Mouse (Mus musculus) stomach, embryonic 14.5 days (tissue): Measurements from ENCODE around the gene Olfr392. TPM values are rescaled to one million over a fixed set of nuclear protein-coding genes. Genes with fewer than 3 reads are reported as not detected.

Experiments used
- ATAC-seq: fragments of 200-750 bp; cut with Nextera tagmentation; 2 replicates; pipeline ENCODE4 v1.8.0; 2017; ENCODE audit warnings: low read depth, moderate TSS enrichment; ENCODE audit not compliant: insufficient number of reproducible peaks, insufficient read depth, low FRiP score
- H3K27ac ChIP-seq: fragments of 300-500 bp; sonication (generic); 2 replicates; pipeline ENCODE4 v1.5.1; 2014; ENCODE audit warnings: mild to moderate bottlenecking, low read length, moderate library complexity, mixed read lengths
- H3K27me3 ChIP-seq: fragments of 300-500 bp; sonication (generic); 2 replicates; pipeline ENCODE4 v1.6.1; 2014; ENCODE audit warnings: low read length, control low read depth, mixed read lengths; ENCODE audit not compliant: control insufficient read depth, insufficient read depth
- H3K36me3 ChIP-seq: fragments of 300-500 bp; sonication (generic); 2 replicates; pipeline ENCODE4 v1.6.1; 2014; ENCODE audit warnings: mild to moderate bottlenecking, control low read depth, low read length, moderate library complexity, mixed read lengths; ENCODE audit not compliant: control insufficient read depth, insufficient read depth
- H3K4me1 ChIP-seq: fragments of 300-500 bp; sonication (generic); 2 replicates; pipeline ENCODE4 v1.6.1; 2014; ENCODE audit warnings: low read length, control low read depth, mixed read lengths; ENCODE audit not compliant: control insufficient read depth, insufficient read depth
- H3K4me2 ChIP-seq: fragments of 300-500 bp; sonication (generic); replicated peaks from 2 replicates; pipeline ENCODE4 v1.6.1; 2014; ENCODE audit warnings: low read depth, low read length, control low read depth
- H3K4me3 ChIP-seq: fragments of 300-500 bp; sonication (generic); 2 replicates; pipeline ENCODE4 v1.5.1; 2014; ENCODE audit warnings: low read depth, low read length, control low read depth
- H3K9ac ChIP-seq: fragments of 300-500 bp; sonication (generic); replicated peaks from 2 replicates; pipeline ENCODE4 v1.6.1; 2014; ENCODE audit warnings: low read depth, mild to moderate bottlenecking, control low read depth, low read length, moderate library complexity, mixed read lengths
- H3K9me3 ChIP-seq: fragments of 300-500 bp; sonication (generic); 2 replicates; pipeline ENCODE4 v1.6.1; 2016; ENCODE audit warnings: low read depth, low read length, control low read depth; ENCODE audit not compliant: control insufficient read depth
- WGBS: fragments of 180-500 bp; shearing (Covaris S2); extraction: QIAGEN DNeasy Blood & Tissue Kit; methylation state at CpG from one replicate; pipeline ENCODE4 v1.1.7; 2014; 5-methylcytosine and 5-hydroxymethylcytosine counted together
- polyA plus RNA-seq: library from polyadenylated mRNA; unstranded; fragments of >200 nt; fragmentation: Nextera tagmentation; extraction: Ambion mirVana; gene quantifications from 2 replicates; pipeline ENCODE4 v1.2.1, GENCODE M21; 2014

The Olfr392 gene
- polyA plus RNA-seq = not detected in 2 replicates

DNA sequence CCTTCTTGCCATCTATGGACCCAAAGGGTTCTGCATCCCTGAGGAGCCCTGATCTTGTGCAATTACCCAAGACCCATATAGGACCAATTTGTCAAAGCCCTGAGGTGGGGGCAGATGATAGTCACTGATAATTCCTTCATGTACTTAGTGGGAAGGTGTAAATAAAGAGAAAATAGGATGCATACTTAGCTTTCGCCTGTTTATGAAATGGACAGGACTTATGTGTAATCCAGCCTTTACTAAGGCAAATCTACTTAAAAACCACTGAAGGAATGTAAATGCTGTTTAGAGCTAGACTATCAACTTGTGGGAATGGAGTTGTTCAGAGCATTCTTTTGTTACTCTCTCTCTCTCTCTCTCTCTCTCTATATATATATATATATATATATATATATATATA lies at the start of gene Olfr392:
Olfr392 (minus strand) TSS at position 101 of the 400 bp plus-strand sequence.
- 82% methylated on average over 1 of the region's 1 CpGs for whole genome bisulfite sequencing
- H3K27ac ChIP-seq = no peak within 1 kb of the TSS
- ATAC-seq = no peak

DNA sequence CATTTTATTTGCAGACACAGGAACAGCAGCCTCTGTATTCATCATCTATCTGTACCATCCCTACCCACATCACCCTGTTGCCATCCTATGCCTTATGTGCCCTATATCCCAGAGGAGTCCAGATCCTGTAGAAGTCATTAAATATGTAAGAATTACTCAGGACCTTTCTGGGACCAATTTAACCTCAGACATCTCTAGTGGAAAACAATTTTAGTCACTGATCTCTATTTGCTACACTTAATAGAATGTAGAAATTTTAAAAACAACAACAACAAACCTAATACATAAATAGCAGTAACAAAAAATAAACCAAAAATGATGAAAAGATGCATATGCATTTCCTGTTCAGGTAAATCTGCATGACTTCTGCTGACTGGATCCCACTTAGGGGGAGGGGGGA lies 34.5 kb upstream of the Olfr392 start, which contains the start of gene Olfr393:
Olfr393 (minus strand) TSS at position 101 of the 400 bp plus-strand sequence.
- Histone ChIP-seq H3K4me1 (no peaks in the 10 kb centered on the region), H3K27me3 (no peaks in the 10 kb centered on the region), H3K4me3 (no peak within 1 kb of the TSS), H3K36me3 (no peaks in the 10 kb centered on the region), H3K4me2 (no peak within 1 kb of the TSS), H3K9me3 (no peaks in the 10 kb centered on the region), H3K27ac (no peak within 1 kb of the TSS), H3K9ac (no peak within 1 kb of the TSS)
- no peak for ATAC-seq

More for the DNA sequence above, at the start of gene Olfr392:
- Histone ChIP-seq H3K9ac (no peak within 1 kb of the TSS), H3K4me1 (no peaks in the 10 kb centered on the region), H3K9me3 (no peaks in the 10 kb centered on the region), H3K27me3 (no peaks in the 10 kb centered on the region), H3K4me3 (no peak within 1 kb of the TSS), H3K4me2 (no peak within 1 kb of the TSS), H3K36me3 (no peaks in the 10 kb centered on the region)

DNA sequence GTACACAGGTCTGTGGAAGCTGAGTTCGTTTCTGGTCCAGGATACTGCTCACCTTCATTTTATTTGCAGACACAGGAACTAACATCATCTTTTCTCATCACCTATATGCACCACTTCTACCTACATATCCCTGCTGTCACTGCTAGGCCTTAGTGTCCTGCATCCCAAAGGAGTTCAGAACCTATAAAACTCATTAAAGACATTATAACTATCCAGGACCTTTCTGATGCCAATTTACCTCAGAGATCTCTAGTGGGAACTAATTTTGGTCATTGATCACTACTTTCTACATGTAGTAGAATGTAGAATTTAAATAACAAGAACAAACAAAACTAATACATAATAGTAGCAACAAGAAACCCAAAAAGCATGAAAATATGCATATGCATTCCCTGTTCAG lies 13.9 kb downstream of the Olfr392 start, which contains the start of gene Olfr391-ps:
Olfr391-ps (minus strand) TSS at position 101 of the 400 bp plus-strand sequence.
- Histone ChIP-seq H3K4me2 (no peak within 1 kb of the TSS), H3K27ac (no peak within 1 kb of the TSS), H3K4me3 (no peak within 1 kb of the TSS), H3K9ac (no peak within 1 kb of the TSS), H3K4me1 (no peaks in the 10 kb centered on the region), H3K9me3 (no peaks in the 10 kb centered on the region), H3K36me3 (no peaks in the 10 kb centered on the region), H3K27me3 (no peaks in the 10 kb centered on the region)
- WGBS = 21% methylated on average over 1 of the region's 1 CpGs
- no peak for ATAC-seq

DNA sequence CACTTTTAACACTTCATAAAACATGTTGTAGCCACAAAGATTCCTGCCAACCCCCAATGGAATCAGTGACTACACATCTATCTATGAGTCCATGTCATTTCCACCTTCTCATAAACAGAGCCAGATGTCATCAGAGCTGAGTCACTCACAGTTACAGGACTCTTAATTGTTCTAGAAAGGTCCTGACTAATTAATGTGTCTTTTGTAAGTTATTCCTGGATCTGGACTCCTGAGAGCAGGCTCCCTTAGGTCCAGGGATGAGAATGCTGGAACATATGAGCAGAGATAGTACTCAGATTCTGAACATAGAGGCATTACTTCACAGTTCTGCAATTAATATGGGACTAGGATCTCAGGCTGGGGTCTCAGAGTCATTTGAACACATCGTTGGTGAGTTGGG lies 34.2 kb downstream of the Olfr392 start, which contains the start of gene Olfr390:
Olfr390 (plus strand) TSS at position 301 of the 400 bp plus-strand sequence.
- Histone ChIP-seq H3K4me1 (no peaks in the 10 kb centered on the region), H3K27ac (no peak within 1 kb of the TSS), H3K9me3 (no peaks in the 10 kb centered on the region), H3K36me3 (no peaks in the 10 kb centered on the region), H3K27me3 (no peaks in the 10 kb centered on the region), H3K9ac (no peak within 1 kb of the TSS), H3K4me2 (no peak within 1 kb of the TSS), H3K4me3 (no peak within 1 kb of the TSS)
- no peak for ATAC-seq
- WGBS = 68% methylated on average over 1 of the region's 1 CpGs

DNA sequence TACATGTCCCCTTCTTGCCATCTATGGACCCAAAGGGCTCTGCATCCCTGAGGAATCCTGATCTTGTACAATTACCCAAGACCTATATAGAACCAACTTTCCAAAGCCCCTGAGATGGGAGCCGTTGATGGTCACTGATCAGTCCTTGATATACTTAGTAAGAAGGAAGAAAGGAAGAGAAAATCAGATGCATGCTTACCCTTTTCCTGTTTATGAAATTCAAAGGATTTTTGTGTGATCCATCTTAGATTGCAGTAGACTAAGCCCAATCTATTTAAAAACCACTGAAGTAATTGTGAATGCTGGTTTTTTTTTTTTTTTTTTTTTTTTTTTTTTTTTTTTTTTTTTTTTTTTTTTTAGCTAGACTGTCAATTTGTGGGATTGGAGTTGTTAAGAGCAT lies 36.2 kb downstream of the Olfr392 start, which contains the start of gene Olfr389:
Olfr389 (minus strand) TSS at position 101 of the 400 bp plus-strand sequence.
- H3K36me3 ChIP-seq = no peaks in the 10 kb centered on the region
- H3K4me1 ChIP-seq = no peaks in the 10 kb centered on the region
- H3K4me2 ChIP-seq = no peak within 1 kb of the TSS
- H3K4me3 ChIP-seq = no peak within 1 kb of the TSS
- no peaks in the 10 kb centered on the region for H3K9me3 ChIP-seq
- H3K27me3 ChIP-seq = no peaks in the 10 kb centered on the region
- H3K9ac ChIP-seq = no peak within 1 kb of the TSS
- H3K27ac ChIP-seq = no peak within 1 kb of the TSS
- WGBS = 90% methylated on average over 1 of the region's 1 CpGs
- ATAC-seq = no peak

Other genes with a start within 250 kb of the Olfr392 start
- gene Olfr385, start 224.0 kb downstream of the Olfr392 start, polyA plus RNA-seq = not detected in 2 replicates
- gene Olfr384, start 218.5 kb downstream of the Olfr392 start, polyA plus RNA-seq = not detected in 2 replicates
- gene Zfp735, start 128.3 kb downstream of the Olfr392 start, polyA plus RNA-seq = not detected in 2 replicates
- not detected in 2 replicates for gene Olfr389, start 36.3 kb downstream of the Olfr392 start, polyA plus RNA-seq
- gene Olfr390, start 34.1 kb downstream of the Olfr392 start, polyA plus RNA-seq = not detected in 2 replicates
- not detected in 2 replicates for gene Olfr391-ps, start 14.0 kb downstream of the Olfr392 start, polyA plus RNA-seq
- gene Olfr393, start 34.4 kb upstream of the Olfr392 start, polyA plus RNA-seq = not detected in 2 replicates
- gene Olfr394, start 73.7 kb upstream of the Olfr392 start, polyA plus RNA-seq = not detected in 2 replicates
- gene Olfr395, start 92.2 kb upstream of the Olfr392 start, polyA plus RNA-seq = not detected in 2 replicates
- gene Olfr23, start 119.6 kb upstream of the Olfr392 start, polyA plus RNA-seq = not detected in 2 replicates
- not detected in 2 replicates for gene Olfr397, start 143.8 kb upstream of the Olfr392 start, polyA plus RNA-seq
- gene Olfr398, start 173.4 kb upstream of the Olfr392 start, polyA plus RNA-seq = not detected in 2 replicates
- not detected in 2 replicates for gene Olfr139, start 239.5 kb upstream of the Olfr392 start, polyA plus RNA-seq
- not detected in 2 replicates for gene Olfr399, start 239.6 kb upstream of the Olfr392 start, polyA plus RNA-seq